Mouse (Mus musculus) embryonic facial prominence, embryonic 12.5 days (tissue): Measurements from ENCODE around the gene Hbp1. TPM values are rescaled to one million over a fixed set of nuclear protein-coding genes. Genes with fewer than 3 reads are reported as not detected.

Experiments used
- ATAC-seq: fragments of 200-750 bp; cut with Nextera tagmentation; 2 replicates; pipeline ENCODE4 v1.8.0; 2017; ENCODE audit not compliant: insufficient number of reproducible peaks, insufficient read depth, low FRiP score, low TSS enrichment
- H3K27ac ChIP-seq: fragments of 300-500 bp; sonication (generic); 2 replicates; pipeline ENCODE4 v1.5.1; 2016; ENCODE audit warnings: mild to moderate bottlenecking
- H3K27me3 ChIP-seq: fragments of 300-500 bp; sonication (generic); 2 replicates; pipeline ENCODE4 v1.6.1; 2016; ENCODE audit warnings: mild to moderate bottlenecking, moderate library complexity
- H3K36me3 ChIP-seq: fragments of 300-500 bp; sonication (generic); 2 replicates; pipeline ENCODE4 v1.6.1; 2016; ENCODE audit warnings: mild to moderate bottlenecking
- H3K4me1 ChIP-seq: fragments of 300-500 bp; sonication (generic); 2 replicates; pipeline ENCODE4 v1.6.1; 2016
- H3K4me2 ChIP-seq: fragments of 300-500 bp; sonication (generic); replicated peaks from 2 replicates; pipeline ENCODE4 v1.6.1; 2016; ENCODE audit warnings: mild to moderate bottlenecking, moderate library complexity
- H3K4me3 ChIP-seq: fragments of 300-500 bp; sonication (generic); 2 replicates; pipeline ENCODE4 v1.5.1; 2016; ENCODE audit warnings: mild to moderate bottlenecking
- H3K9ac ChIP-seq: fragments of 300-500 bp; sonication (generic); 2 replicates; pipeline ENCODE4 v1.6.1; 2016; ENCODE audit warnings: mild to moderate bottlenecking, moderate library complexity
- H3K9me3 ChIP-seq: fragments of 300-500 bp; sonication (generic); 2 replicates; pipeline ENCODE4 v1.6.1; 2016; ENCODE audit warnings: mild to moderate bottlenecking, moderate library complexity
- WGBS: fragments of 180-500 bp; shearing (Covaris S2); methylation state at CpG from one replicate; pipeline ENCODE4 v1.1.7; 2016; 5-methylcytosine and 5-hydroxymethylcytosine counted together
- polyA plus RNA-seq: library from polyadenylated mRNA; unstranded; fragments of >200 nt; fragmentation: Nextera tagmentation; extraction: Ambion mirVana; gene quantifications from 2 replicates; pipeline ENCODE4 v1.2.1, GENCODE M21; 2016

Hbp1 gene
- polyA plus RNA-seq, 1 experiment from 2014 or later: 133 TPM

- H3K36me3 ChIP-seq: peaks cover 42% of the 10 kb centered on the region
Measured at GRCm38 (mm10) chr12:31925343-31925742, 25.0 kb downstream of the Hbp1 start.

GRCm38 (mm10) chr12:31924135-31924534 is 26.2 kb downstream of the Hbp1 start:
- Histone ChIP-seq H3K27ac (no peak overlapping the region), H3K27me3 (no peaks in the 10 kb centered on the region), H3K9me3 (no peaks in the 10 kb centered on the region), H3K4me1 (no peaks in the 10 kb centered on the region), H3K36me3 (peaks cover 35% of the 10 kb centered on the region), H3K4me2 (no peak overlapping the region), H3K4me3 (no peak overlapping the region), H3K9ac (no peak overlapping the region)
- 85% methylated on average over 3 of the region's 3 CpGs for WGBS
- ATAC-seq: no peak

More at GRCm38 (mm10) chr12:31925343-31925742, 25.0 kb downstream of the Hbp1 start:
- no peak for ATAC-seq
- no peak overlapping the region for H3K4me2 ChIP-seq
- H3K9ac ChIP-seq: no peak overlapping the region
- no peaks in the 10 kb centered on the region for H3K27me3 ChIP-seq
- H3K4me1 ChIP-seq: no peaks in the 10 kb centered on the region
- H3K9me3 ChIP-seq: no peaks in the 10 kb centered on the region
- 85% methylated on average over 6 of the region's 6 CpGs for WGBS
- H3K4me3 ChIP-seq: no peak overlapping the region
- H3K27ac ChIP-seq: no peak overlapping the region

GRCm38 (mm10) chr12:31920464-31921405 is 29.6 kb downstream of the Hbp1 start:
- Histone ChIP-seq H3K4me1 (no peaks in the 10 kb centered on the region), H3K27me3 (no peaks in the 10 kb centered on the region), H3K27ac (no peak overlapping the region), H3K36me3 (peaks cover 14% of the 10 kb centered on the region), H3K4me2 (no peak overlapping the region), H3K4me3 (no peak overlapping the region), H3K9ac (no peak overlapping the region), H3K9me3 (no peaks in the 10 kb centered on the region)
- WGBS: 83% methylated on average over 18 of the region's 18 CpGs
- ATAC-seq: no peak; the same call in 1 of the 2 replicates

- no peak overlapping the region for H3K9ac ChIP-seq
- H3K4me3 ChIP-seq: no peak overlapping the region
- H3K27ac ChIP-seq: no peak overlapping the region
- no peak overlapping the region for H3K4me2 ChIP-seq
- no peaks in the 10 kb centered on the region for H3K27me3 ChIP-seq
- WGBS: 76% methylated on average over 5 of the region's 5 CpGs
- no peak for ATAC-seq
- H3K36me3 ChIP-seq: peaks cover 5% of the 10 kb centered on the region; the same call in 1 of the 2 replicates
- H3K4me1 ChIP-seq: peaks cover 3% of the 10 kb centered on the region; the same call in 1 of the 2 replicates
- no peaks in the 10 kb centered on the region for H3K9me3 ChIP-seq
Measured at GRCm38 (mm10) chr12:31917245-31917644, 33.1 kb downstream of the Hbp1 start.

- 93% methylated on average over 5 of the region's 5 CpGs for WGBS
- ATAC-seq: no peak
Measured at GRCm38 (mm10) chr12:31916691-31917090, 33.6 kb downstream of the Hbp1 start.

GRCm38 (mm10) chr12:31913614-31914013 is 36.7 kb downstream of the Hbp1 start:
- Histone ChIP-seq H3K9ac (no peak overlapping the region), H3K4me2 (no peak overlapping the region), H3K36me3 (no peaks in the 10 kb centered on the region), H3K27ac (no peak overlapping the region), H3K9me3 (no peaks in the 10 kb centered on the region), H3K4me1 (peaks cover 3% of the 10 kb centered on the region; the same call in 1 of the 2 replicates), H3K4me3 (no peak overlapping the region), H3K27me3 (no peaks in the 10 kb centered on the region)
- 0 out of 2 replicates have a peak, but pooled peaks have one; percentile 35 for ATAC-seq
- WGBS: 64% methylated on average over 4 of the region's 4 CpGs

More at GRCm38 (mm10) chr12:31916691-31917090, 33.6 kb downstream of the Hbp1 start:
- no peaks in the 10 kb centered on the region for H3K27me3 ChIP-seq
- H3K9me3 ChIP-seq: no peaks in the 10 kb centered on the region
- H3K9ac ChIP-seq: no peak overlapping the region
- H3K4me2 ChIP-seq: no peak overlapping the region
- peaks cover 5% of the 10 kb centered on the region; the same call in 1 of the 2 replicates for H3K36me3 ChIP-seq
- no peak overlapping the region for H3K4me3 ChIP-seq
- no peak overlapping the region for H3K27ac ChIP-seq
- H3K4me1 ChIP-seq: peaks cover 3% of the 10 kb centered on the region; the same call in 1 of the 2 replicates

GRCm38 (mm10) chr12:31912966-31913551 is 37.3 kb downstream of the Hbp1 start:
- Histone ChIP-seq H3K4me2 (no peak overlapping the region), H3K4me1 (peaks cover 3% of the 10 kb centered on the region; the same call in 1 of the 2 replicates), H3K36me3 (no peaks in the 10 kb centered on the region), H3K9ac (no peak overlapping the region), H3K4me3 (no peak overlapping the region), H3K9me3 (no peaks in the 10 kb centered on the region), H3K27me3 (no peaks in the 10 kb centered on the region), H3K27ac (no peak overlapping the region)
- WGBS: 81% methylated on average over 6 of the region's 6 CpGs
- ATAC-seq: no peak

GRCm38 (mm10) chr12:31907436-31907835 is 42.9 kb downstream of the Hbp1 start:
- Histone ChIP-seq H3K27me3 (no peaks in the 10 kb centered on the region), H3K4me3 (no peak overlapping the region), H3K4me1 (no peaks in the 10 kb centered on the region), H3K36me3 (no peaks in the 10 kb centered on the region), H3K9ac (no peak overlapping the region), H3K27ac (no peak overlapping the region), H3K9me3 (no peaks in the 10 kb centered on the region), H3K4me2 (no peak overlapping the region)
- 90% methylated on average over 2 of the region's 2 CpGs for WGBS
- ATAC-seq: no peak

- WGBS: 35% methylated on average over 6 of the region's 6 CpGs
Measured at GRCm38 (mm10) chr12:31905696-31906551, 44.4 kb downstream of the Hbp1 start.

GRCm38 (mm10) chr12:31900391-31900914 is 49.9 kb downstream of the Hbp1 start:
- Histone ChIP-seq H3K36me3 (no peaks in the 10 kb centered on the region), H3K27me3 (no peaks in the 10 kb centered on the region), H3K4me1 (peaks cover 18% of the 10 kb centered on the region), H3K9me3 (no peaks in the 10 kb centered on the region), H3K27ac (no peak overlapping the region), H3K4me3 (no peak overlapping the region), H3K4me2 (no peak overlapping the region), H3K9ac (no peak overlapping the region)
- 78% methylated on average over 4 of the region's 4 CpGs for WGBS
- no peak for ATAC-seq

More at GRCm38 (mm10) chr12:31905696-31906551, 44.4 kb downstream of the Hbp1 start:
- 0 out of 2 replicates have a peak, but pooled peaks have one; percentile 22 for ATAC-seq
- H3K4me2 ChIP-seq: no peak overlapping the region
- no peak overlapping the region for H3K9ac ChIP-seq
- H3K4me1 ChIP-seq: no peaks in the 10 kb centered on the region
- H3K27ac ChIP-seq: 0 out of 2 replicates have a peak overlapping the region, but pooled peaks have one; percentile 38
- H3K27me3 ChIP-seq: no peaks in the 10 kb centered on the region
- H3K36me3 ChIP-seq: no peaks in the 10 kb centered on the region
- H3K4me3 ChIP-seq: no peak overlapping the region
- H3K9me3 ChIP-seq: no peaks in the 10 kb centered on the region

- H3K4me2 ChIP-seq: no peak overlapping the region
- 63% methylated on average over 7 of the region's 7 CpGs for WGBS
- no peak overlapping the region for H3K9ac ChIP-seq
- peaks cover 18% of the 10 kb centered on the region for H3K4me1 ChIP-seq
- no peak for ATAC-seq
- no peaks in the 10 kb centered on the region for H3K27me3 ChIP-seq
- H3K9me3 ChIP-seq: no peaks in the 10 kb centered on the region
- no peak overlapping the region for H3K27ac ChIP-seq
- H3K36me3 ChIP-seq: no peaks in the 10 kb centered on the region
- no peak overlapping the region for H3K4me3 ChIP-seq
Measured at GRCm38 (mm10) chr12:31897456-31897855, 52.9 kb downstream of the Hbp1 start.
